Mouse (Mus musculus) adrenal gland, postnatal 14 days (tissue): ENCODE measurements around the gene Stab2. TPM values are rescaled to one million over a fixed set of nuclear protein-coding genes. Genes with fewer than 3 reads are reported as not detected.

Experiments
- DNase-seq: peaks from one replicate; pipeline ENCODE4 v3.0.0; 2021; ENCODE audit warnings: mixed read lengths
- total RNA-seq: library from RNA; stranded (reverse); gene quantifications from 2 replicates; pipeline ENCODE4 v1.2.3, GENCODE M21; 2021

The Stab2 gene
- total RNA-seq, 1 experiment from 2014 or later, result 13.3 TPM

DNA sequence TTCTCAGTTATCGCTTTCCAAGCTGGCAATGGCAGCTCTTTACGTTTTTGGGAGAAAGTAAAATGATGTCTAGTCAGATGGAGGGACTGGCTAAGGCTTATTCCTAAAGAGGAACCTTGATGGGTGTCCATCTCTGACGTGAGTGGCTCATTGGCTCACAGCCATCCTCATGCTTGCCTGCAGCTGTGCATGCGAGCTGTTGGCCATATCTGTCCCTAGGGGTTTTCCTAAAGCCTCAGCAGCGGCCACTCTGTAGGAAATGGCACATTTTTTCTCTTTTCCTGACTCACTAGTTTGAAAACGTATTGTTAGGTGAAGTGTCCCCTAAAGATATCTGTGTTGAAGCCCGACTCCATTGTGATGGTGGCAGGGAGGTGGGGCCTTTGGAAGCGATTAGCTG is 18.0 kb downstream of the Stab2 start:
- DNase-seq, result no peak

DNA sequence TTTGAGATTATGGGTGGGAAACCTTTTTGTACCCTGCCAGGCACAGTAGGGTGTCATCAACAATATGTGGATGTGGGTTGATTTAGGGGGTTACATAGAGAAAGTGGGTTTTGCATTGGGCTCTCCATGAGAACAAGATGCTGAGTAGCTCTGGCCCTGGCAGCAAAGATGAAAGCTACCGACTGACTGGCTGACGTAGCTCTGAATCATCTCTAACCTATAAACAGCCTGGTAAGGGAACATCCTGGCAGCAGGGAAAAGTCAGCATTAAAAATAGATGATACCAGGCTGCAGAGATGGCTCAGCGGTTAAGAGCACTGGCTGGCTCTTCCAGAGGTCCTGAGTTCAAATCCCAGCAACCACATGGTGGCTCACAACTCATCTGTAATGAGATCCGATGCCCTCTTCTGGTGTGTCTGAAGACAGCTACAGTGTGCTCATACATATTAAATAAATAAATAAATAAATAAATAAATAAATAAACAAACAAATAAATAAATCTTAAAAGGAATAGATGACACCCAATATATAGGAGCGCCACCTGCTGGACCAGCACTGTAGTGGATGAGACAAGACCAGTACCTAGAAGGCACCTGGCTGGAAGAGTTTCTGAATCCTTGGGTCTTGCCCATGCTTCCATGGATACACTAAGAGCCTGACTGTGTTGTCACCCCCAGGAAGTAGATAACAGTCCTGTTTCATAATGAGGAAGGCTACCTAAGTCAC is 31.7 kb downstream of the Stab2 start:
- peak; percentile 65 for DNase-seq

DNA sequence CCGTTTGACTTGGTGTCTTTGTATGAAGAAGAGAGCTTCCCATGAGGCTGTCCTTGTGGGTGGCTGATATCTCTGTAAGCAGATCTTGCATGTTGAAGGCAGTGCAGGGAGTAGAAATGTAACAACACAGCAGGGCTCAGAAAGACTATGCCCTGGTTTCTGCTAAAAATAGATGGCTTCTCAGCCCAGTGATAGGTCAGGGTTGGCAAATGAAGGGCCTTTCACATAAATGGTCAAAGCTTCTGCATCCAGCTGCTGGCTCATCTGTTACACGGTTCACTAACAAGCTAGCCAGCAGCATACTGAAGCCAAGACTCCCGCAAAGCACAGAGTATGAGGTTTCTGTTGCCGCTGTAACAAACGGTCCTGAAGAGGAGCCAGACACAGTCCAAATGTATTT is 34.5 kb downstream of the Stab2 start:
- no peak for DNase-seq

DNA sequence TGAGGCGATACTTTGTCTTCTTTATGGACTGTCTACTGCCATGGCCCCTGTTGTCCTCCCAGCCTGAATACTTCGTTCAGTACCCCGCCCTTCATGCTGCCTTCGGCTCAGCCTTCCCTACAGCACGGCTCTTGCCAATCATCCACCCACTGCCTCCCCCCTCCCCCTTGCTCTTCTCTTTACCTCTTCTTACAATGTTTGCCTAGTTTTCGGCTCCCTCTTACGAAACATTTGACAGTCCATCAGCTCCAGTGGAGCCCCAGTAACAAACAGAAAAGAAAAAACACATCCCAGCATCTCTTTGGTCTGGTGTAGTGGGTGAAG is 35.4 kb downstream of the Stab2 start:
- no peak for DNase-seq

DNA sequence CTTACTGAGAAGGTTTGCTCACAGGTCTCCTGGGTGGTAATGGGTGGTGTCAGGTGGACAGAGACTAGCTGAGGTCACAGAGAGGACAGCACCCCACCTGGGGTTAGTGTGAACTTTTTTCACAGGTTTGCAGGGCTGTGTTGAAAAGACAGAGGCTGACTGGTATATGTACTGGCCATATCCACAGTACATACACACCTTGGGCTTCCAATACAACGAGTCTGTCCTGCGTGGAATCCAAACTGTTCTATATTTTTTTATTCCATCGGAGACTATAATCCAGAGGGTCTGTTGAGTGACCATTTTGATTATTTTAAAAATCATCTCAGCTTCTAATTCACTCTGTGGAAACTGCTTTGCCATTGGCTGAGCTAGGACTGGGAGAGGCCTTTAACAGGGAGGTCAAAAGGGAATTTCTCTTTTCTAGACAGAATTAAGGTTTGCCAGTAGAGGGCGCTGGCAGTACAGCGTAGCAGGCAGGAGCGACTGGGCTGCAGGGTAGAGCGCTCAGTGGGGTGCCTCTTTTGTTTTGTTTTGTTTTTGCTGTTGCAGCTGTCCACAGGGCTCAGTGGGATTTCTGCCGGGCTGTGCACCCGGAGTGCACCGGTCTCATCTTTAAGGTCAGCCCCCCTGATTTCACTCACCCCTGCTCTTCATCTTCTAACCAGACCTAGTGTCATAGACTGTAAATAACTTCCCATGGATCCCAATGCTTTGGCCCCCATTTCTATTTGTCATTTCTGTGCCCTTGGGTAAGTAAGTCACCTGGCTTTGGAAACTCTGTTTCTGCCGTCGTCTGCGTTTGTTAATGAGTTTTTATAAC is 35.9 kb downstream of the Stab2 start:
- peak; percentile 89 for DNase-seq

DNA sequence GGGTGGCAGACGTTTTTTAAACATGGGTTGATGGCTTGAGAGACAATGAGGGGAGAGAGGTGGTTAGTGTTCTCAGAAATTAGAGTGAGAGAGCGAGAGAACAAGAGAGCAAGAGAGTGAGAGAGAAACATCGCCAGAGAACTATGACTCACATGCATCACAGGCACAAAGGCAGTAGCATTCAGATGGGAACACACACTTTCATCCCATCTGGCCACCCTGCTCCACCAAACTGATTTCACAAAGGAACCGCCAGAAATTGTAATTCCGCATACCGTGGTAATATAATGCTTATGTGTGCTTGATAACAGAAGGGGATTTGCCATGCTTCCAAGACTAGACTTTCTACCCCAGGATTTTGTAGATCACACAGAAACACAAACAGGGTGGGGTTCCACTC is 38.5 kb downstream of the Stab2 start:
- DNase-seq, result no peak

DNA sequence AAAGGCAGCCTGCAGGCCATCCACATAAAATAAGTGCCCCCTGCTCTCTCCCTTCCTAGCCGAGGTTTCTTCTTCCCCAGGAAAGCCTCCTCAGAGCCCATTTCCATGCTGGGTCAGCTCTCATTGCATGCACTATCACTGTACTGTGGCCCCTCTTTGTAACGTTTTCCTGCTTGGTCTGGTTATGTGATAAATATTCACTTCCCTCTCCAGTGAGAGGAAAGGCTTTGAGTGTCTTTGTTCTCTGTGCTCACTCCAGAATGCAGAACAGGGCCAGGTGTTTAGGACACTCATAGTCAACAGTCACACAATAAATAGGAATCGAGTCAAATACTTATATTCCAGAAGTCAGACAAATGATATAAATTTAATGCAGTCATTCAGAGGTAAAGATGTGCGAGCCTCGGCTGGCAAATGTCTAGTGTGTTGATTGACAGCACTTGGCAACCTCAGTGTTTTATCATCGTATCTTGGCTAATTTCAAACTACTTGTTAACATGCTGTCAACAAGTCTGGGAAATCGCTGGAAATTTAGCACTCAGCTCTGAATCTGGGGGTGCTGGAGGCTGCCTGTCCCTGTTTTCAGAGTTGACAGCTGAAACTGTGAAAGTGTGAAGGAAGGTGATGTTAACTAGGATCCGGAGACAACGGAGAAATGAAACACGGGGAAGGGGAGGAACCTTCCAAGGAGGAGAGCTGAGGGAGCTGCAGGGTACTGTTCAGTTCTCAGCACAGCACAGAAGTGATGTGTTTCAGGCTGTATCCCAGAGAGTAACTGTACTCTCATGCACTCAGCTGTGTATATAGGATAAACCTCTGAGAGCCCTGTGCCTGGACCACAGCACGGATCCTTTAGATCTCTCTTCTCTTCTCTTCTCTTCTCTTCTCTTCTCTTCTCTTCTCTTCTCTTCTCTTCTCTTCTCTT is 46.0 kb downstream of the Stab2 start:
- no peak for DNase-seq

DNA sequence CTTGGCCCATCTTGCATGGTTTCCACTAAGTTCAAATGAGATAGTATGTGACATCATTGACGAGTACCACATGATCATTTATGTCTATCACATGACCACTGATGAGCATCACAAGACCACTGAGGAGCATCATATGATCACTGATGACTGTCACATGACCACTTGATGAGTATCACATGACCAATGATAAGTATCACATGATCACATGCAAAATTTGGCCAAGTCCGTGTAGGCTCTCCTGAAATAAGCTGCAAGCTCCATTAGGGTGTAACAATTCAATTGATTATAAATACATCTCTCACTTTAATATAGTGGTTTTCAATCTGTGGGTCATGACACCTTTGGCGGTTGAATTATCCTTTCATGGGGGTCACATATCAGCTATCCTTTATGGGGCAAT is 52.5 kb downstream of the Stab2 start:
- no peak for DNase-seq

DNA sequence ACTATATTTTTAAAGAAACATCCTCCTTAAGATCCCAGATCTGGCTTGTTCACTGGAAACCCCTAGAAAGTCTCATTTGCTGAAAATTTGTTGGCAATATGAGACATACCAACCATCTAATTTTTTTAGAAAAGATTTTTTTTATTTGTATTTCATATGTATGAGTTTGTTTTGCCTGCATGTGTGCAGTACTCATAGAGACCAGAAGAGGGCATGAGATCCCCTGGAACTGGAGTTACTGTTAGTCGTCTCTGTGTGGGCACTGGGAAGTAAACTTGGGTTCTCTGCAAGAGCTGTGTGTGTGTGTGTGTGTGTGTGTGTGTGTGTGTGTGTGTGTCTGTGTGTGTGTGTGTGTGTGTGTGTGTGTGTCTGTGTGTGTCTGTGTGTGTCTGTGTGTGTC is 55.1 kb downstream of the Stab2 start:
- no peak for DNase-seq

DNA sequence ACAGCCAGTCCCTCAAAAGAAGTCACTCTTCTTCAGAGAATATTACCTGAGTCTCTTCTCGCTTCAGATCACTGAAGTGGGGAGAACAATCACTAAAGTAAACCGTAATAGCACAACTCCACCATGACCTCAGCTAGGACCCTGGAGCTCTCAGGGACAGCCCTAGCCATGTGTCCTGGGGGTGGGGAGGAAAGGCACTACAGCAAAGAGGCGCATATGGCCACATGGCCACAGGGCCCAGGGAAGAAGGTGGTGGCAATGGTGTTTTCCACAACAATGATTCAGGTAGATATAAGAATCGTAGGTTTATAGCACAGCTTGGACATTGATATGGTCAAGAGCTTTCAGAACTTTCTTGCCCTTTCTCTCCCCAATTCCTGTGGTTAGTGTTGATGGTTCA is 57.0 kb downstream of the Stab2 start:
- DNase-seq, result no peak

DNA sequence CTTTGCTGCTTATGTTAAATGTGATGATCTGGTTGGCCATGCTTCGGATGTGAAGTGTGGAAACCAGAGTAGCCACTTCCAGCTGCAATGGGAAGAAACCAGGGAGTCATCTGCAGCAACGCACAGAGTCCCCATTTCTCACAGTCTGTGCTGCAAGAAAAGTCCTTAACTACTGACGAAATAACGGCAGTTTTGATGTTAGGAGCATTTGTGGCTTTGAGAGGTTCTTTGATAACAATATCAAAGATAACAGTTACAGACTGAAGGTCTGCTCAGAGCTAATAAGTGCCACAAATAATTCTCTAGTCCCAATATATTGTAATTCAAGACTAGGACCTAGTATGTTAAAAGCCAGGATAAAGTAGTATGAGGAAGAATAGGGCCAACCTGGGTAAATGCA is 57.9 kb downstream of the Stab2 start:
- DNase-seq, result no peak

DNA sequence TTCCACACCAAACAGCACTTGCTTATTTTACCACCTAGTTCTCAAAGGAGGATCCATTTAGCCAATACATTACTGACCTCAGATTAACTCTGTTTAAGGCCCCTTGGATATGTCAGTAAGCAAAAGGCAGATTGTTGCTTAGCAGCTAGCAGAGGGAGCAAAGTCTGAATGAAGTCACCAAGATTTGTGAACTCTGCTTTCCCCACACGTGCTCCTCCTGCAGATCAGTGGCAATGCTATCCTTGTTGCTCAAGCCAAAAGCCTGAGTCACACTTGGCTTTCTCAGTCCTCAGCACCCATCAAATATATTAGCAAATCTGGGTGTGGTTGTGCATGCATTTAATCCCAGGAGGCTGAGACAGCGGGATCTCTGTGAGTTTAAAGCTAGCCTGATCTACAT is 60.3 kb downstream of the Stab2 start:
- peak; percentile 27 for DNase-seq

DNA sequence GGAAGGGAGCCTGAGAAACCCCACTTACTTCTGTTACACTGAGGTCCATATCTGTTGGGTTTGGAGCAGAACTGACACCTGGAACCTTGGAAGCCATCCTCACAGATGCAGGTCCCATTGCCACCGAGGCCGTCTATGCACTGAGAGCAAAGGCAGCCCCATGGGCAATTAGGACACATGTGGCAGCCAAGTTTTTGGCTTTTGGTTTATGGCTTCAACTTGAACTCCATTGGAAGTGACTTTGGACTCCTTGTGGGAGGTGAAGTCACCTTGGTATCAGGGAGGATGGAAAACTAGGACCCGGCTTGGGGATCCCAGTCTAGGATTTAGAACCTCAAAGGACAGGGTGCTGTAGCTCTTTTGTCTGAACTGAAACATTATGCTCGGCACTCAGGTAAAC is 67.2 kb downstream of the Stab2 start:
- no peak for DNase-seq

DNA sequence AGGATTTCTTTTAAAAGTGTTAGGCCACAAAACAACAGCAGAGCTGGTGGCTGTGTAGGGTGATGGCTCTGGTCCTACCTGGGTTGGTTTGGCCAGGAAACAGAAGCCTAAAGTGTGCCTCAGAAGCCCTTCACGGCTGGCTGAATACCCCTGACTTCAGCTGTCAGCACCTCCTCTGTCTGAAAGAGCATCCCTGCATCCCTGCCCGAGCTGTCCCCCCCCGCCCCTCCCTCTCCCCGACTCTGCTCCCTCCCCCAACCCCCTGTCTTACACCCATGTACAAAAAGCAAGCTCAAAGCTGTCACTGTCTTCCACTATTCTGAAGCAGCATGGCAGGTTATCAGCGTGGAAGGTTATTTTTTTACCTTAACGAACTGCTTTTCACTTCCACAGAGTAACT is 73.4 kb downstream of the Stab2 start:
- DNase-seq, result no peak

DNA sequence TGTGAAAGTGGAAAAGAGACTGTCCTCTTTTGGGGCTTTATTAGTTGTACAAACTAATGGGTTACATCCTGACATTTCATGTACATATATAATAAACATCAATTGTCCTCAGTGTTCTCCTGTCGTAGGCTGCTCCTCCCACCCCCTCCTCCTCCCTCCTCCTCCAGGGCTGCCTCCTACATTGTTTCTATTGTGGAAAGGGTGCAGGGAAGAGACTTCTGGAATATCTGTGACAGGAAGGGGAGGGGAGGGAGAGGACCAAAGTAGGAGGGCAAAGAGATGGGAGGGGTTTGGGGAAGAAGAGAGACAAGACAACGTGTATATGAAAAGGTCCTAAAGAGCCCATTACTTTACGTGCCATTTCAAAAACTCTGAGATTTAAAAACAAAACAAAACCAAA is 73.9 kb downstream of the Stab2 start:
- DNase-seq, result no peak

DNA sequence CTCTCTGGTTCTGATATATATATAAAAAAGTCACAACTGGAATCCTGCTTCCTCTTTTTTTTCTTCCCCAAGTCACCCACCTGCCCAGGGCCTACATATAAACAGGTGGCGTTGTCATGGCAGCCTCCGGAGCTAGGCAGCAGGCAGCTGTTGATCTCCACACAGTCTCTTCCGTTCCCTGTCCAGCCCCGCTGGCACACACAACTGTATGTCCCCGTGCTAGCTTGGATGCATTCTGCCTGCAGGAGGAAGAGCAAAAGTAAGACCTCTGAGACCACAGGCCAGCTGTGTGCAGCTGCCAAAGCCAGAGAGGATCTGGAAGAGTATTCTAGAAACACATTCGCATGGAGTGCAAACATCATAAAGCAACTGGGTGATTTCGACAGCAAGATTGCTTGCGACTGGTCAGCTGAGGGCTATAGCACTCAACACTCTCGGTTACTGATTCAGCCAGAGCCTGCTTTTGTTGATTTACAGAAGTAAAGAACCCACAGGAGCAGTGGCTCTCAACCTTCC is 74.6 kb downstream of the Stab2 start:
- peak; percentile 19 for DNase-seq

DNA sequence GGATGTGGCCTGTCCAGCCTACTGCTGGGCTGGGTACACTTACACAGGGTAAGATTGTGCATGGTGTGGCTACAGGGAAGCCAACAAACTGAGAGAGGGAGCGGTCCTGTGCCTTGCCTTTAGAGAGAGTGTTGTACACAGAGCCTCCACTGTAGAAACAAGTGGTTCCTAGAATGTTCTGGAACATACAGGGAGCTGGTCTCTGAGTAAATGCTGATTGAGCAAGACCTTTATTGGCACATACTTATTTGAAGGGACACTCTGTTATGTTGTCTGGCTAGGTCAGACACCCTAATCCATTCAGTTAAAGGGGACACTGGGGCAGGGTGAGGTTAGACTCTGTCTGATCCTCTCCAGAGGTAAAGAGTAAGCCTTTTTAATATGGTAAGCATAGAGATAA is 84.2 kb downstream of the Stab2 start:
- no peak for DNase-seq

DNA sequence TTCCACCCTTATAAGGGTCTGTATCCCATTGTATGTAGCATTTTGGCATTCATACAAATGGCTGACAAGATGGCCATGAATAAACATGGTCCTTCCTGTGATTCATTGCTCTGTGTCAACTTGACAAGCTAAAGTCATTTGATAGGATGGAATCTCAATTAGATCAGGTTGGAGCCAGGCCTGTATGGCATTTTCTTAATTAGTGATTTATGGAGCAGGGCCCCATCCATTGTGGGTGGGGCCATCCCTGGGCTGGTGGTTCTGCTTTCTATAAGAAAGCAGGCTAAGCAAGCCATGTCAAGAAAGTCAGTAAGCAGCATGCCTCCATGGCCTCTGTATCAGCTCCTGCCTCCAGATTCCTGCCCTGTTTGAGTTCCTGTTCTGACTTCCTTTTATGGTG is 92.2 kb downstream of the Stab2 start:
- no peak for DNase-seq

DNA sequence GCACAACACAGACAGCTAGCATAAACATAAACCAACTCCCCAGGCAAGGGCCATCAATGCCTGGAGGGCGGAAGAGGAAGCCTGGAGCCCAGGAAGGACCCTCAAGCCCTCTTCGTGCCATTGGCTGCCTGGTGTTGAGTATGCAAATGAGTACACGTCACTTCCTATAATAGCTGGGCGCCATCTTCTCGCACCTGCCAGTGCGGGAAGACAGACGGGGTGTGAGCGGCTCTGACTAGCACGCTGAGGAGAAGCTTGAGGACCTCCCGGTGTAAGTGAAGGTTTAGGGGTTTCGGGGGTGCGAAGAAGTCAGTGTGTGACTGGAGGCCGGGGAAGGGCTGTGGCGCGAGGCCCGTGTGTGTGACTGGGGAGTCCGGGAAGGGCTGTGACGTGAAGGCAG is 99.3 kb downstream of the Stab2 start:
- DNase-seq, result no peak

DNA sequence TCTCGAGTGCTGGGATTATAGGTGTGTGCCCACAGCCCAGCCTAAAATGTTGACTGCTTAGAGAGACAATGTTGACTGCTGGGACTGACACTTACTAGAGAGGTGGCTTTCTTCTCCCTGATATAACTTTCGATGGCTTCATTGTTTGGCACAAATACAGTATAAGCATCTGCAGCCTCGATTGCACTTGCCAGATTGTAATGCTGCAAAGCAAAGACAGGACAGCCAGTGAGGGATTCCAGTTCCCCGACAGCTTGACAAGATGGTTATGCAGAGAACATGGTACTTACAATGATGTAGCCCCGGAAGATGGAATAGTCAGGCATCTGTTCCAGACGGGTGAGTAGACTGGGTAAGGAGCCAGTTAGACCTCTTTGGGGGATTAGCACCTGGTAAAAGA is 100.8 kb downstream of the Stab2 start:
- no peak for DNase-seq

DNA sequence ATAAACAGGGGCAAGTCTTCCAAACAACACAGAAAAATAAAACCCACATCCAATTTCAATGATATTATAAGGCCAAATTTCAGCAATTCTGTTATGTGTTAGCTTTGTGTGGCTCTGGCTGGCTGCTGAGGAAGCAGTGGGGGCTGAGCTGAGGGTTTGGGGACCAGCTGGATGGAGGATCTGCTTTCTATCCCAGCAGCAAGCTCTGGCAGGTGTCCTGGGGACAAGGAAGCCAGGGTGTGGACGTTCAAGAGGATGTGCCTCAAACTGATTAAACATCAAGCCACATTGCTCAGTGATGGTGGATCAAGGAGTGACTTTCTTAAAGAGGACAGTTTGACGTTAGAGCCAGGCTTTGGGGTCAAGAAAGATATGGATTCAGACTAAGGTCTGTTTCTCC is 112.3 kb downstream of the Stab2 start:
- DNase-seq, result no peak

DNA sequence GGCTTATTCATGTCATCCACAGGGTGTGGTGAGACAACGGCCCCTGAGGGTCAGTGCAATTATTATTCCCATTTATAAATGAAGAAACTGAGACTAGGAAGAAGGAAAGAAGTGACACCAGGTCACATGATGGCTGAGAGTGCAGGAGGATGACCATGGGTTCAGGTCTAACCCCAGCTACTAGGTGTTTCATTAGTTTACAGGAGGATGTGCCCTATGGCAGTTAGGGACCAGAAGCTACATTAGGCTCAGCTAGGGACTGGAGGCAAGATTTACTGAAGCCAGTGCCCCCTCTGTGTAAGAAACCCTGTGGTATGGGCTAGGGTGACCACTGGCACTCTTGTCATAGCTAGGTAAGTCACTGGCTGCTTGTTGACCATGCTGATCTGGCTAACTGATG is 116.8 kb downstream of the Stab2 start:
- DNase-seq, result no peak
